Mouse (Mus musculus): ENCODE results near the gene Gstt1. TPM values are rescaled to one million over a fixed set of nuclear protein-coding genes. Genes with fewer than 3 reads are reported as not detected.

Gene Gstt1
- polyA plus RNA-seq, 1 experiment from 2014 or later = 9.8 TPM

GRCm38 (mm10) chr10:75833456-75834080 is 35.2 kb upstream of the Gstt1 start:
- peaks cover 37% of the 10 kb centered on the region for H3K4me1 ChIP-seq (replicated peaks)
- H3K36me3 ChIP-seq = no peaks in the 10 kb centered on the region
- peaks cover 24% of the 10 kb centered on the region for H3K27me3 ChIP-seq
- peak overlapping the region; percentile 42 for H3K4me3 ChIP-seq (replicated peaks)
- peak overlapping the region; percentile 69 for H3K4me2 ChIP-seq
- no peaks in the 10 kb centered on the region for H3K9me3 ChIP-seq
- H3K27ac ChIP-seq = no peak overlapping the region
- 18% methylated on average over 21 of the region's 21 CpGs for WGBS
- H3K9ac ChIP-seq (replicated peaks) = 0 out of 2 replicates have a peak overlapping the region, but pooled peaks have one; percentile 8
- ATAC-seq (ENCODE audit: insufficient number of reproducible peaks, insufficient read depth, low FRiP score, low TSS enrichment, low read depth) = no peak

GRCm38 (mm10) chr10:75832272-75832895 is 34.0 kb upstream of the Gstt1 start:
- Histone ChIP-seq H3K9ac (replicated peaks) (no peak overlapping the region), H3K36me3 (no peaks in the 10 kb centered on the region), H3K4me2 (no peak overlapping the region), H3K27me3 (peaks cover 24% of the 10 kb centered on the region), H3K27ac (no peak overlapping the region), H3K9me3 (no peaks in the 10 kb centered on the region), H3K4me1 (replicated peaks) (peaks cover 30% of the 10 kb centered on the region), H3K4me3 (replicated peaks) (no peak overlapping the region)
- 64% methylated on average over 13 of the region's 13 CpGs for WGBS
- no peak for ATAC-seq (ENCODE audit: insufficient number of reproducible peaks, insufficient read depth, low FRiP score, low TSS enrichment, low read depth)

DNA sequence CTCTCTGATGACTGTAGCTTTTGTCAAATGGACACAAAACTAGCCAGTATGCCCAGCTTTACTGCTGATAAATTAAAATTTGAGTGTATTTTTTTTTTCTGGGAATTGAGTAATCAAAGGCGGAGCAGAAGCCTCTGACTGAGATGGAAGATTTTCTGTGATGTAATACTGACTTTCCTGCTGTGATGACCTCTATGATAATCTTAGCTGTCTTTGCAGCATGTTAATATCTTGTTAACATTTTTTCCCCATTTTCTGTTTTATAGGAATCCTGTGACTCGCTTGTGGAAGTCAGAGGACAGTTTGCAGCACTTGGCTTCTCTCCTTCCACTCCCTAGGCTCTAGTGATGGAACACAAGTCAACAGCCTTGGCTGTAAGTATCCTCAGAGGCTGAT is 31.9 kb upstream of the Gstt1 start:
- no peaks in the 10 kb centered on the region for H3K9me3 ChIP-seq
- ATAC-seq (ENCODE audit: insufficient number of reproducible peaks, insufficient read depth, low FRiP score, low TSS enrichment, low read depth) = no peak
- no peak overlapping the region for H3K4me2 ChIP-seq
- peaks cover 15% of the 10 kb centered on the region for H3K4me1 ChIP-seq (replicated peaks)
- 82% methylated on average over 2 of the region's 2 CpGs for WGBS
- H3K27ac ChIP-seq = no peak overlapping the region
- no peaks in the 10 kb centered on the region for H3K36me3 ChIP-seq
- H3K4me3 ChIP-seq (replicated peaks) = no peak overlapping the region
- H3K9ac ChIP-seq (replicated peaks) = no peak overlapping the region
- H3K27me3 ChIP-seq = peaks cover 24% of the 10 kb centered on the region

- Histone ChIP-seq H3K27me3 (peaks cover 24% of the 10 kb centered on the region), H3K4me1 (replicated peaks) (peaks cover 12% of the 10 kb centered on the region; the same call in 1 of the 2 replicates), H3K4me3 (replicated peaks) (no peak overlapping the region), H3K4me2 (no peak overlapping the region), H3K27ac (no peak overlapping the region), H3K36me3 (no peaks in the 10 kb centered on the region), H3K9me3 (no peaks in the 10 kb centered on the region), H3K9ac (replicated peaks) (no peak overlapping the region)
- WGBS = 65% methylated on average over 2 of the region's 2 CpGs
- no peak for ATAC-seq (ENCODE audit: insufficient number of reproducible peaks, insufficient read depth, low FRiP score, low TSS enrichment, low read depth)
Observed at GRCm38 (mm10) chr10:75829529-75830274, 31.3 kb upstream of the Gstt1 start.

DNA sequence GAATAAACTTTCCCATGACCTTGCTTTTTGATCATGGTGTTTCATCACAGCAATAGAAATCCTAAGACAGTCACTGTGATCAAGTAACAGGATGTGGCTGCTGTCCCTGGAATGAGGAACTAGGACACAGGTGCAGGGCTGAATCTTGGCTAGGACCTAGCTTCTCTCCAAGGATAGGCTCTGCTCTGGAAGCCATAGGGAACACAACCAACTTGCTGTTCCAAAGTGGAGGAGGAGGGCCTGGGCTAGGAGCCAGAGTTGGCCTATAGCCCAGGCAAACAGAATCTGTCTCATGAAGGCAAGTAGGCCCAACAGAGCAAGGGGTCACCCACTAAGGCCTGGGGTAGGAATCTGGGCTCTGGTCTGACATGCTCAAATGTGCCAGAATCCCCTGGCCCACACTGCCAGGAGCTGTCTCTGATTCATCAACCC is 30.1 kb upstream of the Gstt1 start:
- peaks cover 3% of the 10 kb centered on the region; the same call in 1 of the 2 replicates for H3K4me1 ChIP-seq (replicated peaks)
- no peak overlapping the region for H3K27ac ChIP-seq
- no peaks in the 10 kb centered on the region for H3K9me3 ChIP-seq
- H3K4me3 ChIP-seq (replicated peaks) = no peak overlapping the region
- no peak overlapping the region for H3K9ac ChIP-seq (replicated peaks)
- H3K4me2 ChIP-seq = no peak overlapping the region
- H3K36me3 ChIP-seq = no peaks in the 10 kb centered on the region
- no peak for ATAC-seq (ENCODE audit: insufficient number of reproducible peaks, insufficient read depth, low FRiP score, low TSS enrichment, low read depth)
- peaks cover 13% of the 10 kb centered on the region for H3K27me3 ChIP-seq

DNA sequence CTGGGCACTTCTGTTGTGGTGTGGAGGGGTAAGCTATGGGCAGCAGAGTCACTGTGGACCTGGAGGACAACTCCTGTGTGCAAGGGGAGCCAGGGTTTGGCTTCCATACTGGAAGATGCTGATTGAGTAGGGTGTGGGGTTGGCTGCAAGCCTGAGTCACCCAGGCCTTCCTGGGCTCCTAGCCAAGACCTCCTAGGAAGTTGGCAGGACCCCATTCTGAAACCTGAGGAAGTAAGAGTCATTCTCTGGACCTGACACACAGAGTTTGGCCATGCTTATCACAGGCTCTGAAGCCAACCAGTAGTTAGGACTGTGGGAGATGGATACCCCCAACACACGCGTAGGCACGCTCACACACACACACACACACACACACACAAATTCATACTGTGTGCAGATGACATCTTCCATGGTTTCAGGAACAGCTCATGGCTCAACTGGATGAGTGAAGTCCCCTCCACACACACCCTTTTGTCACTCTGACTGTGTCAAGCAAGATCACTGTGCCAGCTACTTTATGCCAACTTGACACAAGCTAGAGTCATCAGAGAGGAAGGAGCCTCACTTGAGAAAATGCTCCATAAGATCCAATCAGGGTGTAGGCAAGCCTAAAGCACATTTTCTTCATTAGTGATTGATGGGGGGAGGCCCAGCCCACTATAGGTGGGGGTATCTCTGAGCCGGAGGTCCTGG is 29.4 kb upstream of the Gstt1 start:
- no peak for ATAC-seq (ENCODE audit: insufficient number of reproducible peaks, insufficient read depth, low FRiP score, low TSS enrichment, low read depth)
- H3K4me2 ChIP-seq = no peak overlapping the region
- H3K4me3 ChIP-seq (replicated peaks) = no peak overlapping the region
- no peaks in the 10 kb centered on the region for H3K9me3 ChIP-seq
- no peaks in the 10 kb centered on the region for H3K36me3 ChIP-seq
- H3K4me1 ChIP-seq (replicated peaks) = no peaks in the 10 kb centered on the region
- H3K9ac ChIP-seq (replicated peaks) = no peak overlapping the region
- H3K27ac ChIP-seq = no peak overlapping the region
- WGBS = 91% methylated on average over 4 of the region's 4 CpGs
- H3K27me3 ChIP-seq = peaks cover 7% of the 10 kb centered on the region

GRCm38 (mm10) chr10:75824530-75824929 is 26.1 kb upstream of the Gstt1 start:
- Histone ChIP-seq H3K4me3 (replicated peaks) (no peak overlapping the region), H3K4me2 (no peak overlapping the region), H3K9ac (replicated peaks) (no peak overlapping the region), H3K9me3 (no peaks in the 10 kb centered on the region), H3K36me3 (no peaks in the 10 kb centered on the region), H3K27ac (no peak overlapping the region), H3K4me1 (replicated peaks) (no peaks in the 10 kb centered on the region), H3K27me3 (no peaks in the 10 kb centered on the region)
- 87% methylated on average over 4 of the region's 4 CpGs for WGBS
- no peak for ATAC-seq (ENCODE audit: insufficient number of reproducible peaks, insufficient read depth, low FRiP score, low TSS enrichment, low read depth)

DNA sequence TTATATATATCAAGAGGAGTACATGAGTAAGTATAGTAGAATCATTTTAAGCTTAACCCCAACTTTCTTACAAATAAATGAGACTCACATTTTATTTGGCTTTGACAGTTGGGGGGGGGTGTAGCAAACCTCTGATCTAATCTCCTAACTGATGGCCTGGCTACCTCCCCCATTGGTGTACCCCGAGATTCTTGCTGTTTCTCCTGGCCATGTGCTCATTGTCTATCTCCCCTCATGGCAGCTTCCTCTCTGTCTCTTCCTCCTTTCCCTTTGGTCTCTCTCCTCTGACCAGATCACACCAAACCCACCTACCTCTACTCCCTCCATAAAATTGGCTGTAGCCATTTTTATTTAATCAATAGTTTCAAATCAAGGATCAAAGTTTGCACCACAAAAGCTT is 25.4 kb upstream of the Gstt1 start:
- no peak for ATAC-seq (ENCODE audit: insufficient number of reproducible peaks, insufficient read depth, low FRiP score, low TSS enrichment, low read depth)
- no peak overlapping the region for H3K4me2 ChIP-seq
- H3K4me1 ChIP-seq (replicated peaks) = no peaks in the 10 kb centered on the region
- H3K9me3 ChIP-seq = no peaks in the 10 kb centered on the region
- no peaks in the 10 kb centered on the region for H3K36me3 ChIP-seq
- no peak overlapping the region for H3K4me3 ChIP-seq (replicated peaks)
- no peak overlapping the region for H3K9ac ChIP-seq (replicated peaks)
- 92% methylated on average over 1 of the region's 1 CpGs for WGBS
- no peaks in the 10 kb centered on the region for H3K27me3 ChIP-seq
- H3K27ac ChIP-seq = no peak overlapping the region

GRCm38 (mm10) chr10:75822443-75822842 is 24.1 kb upstream of the Gstt1 start, which contains the start of gene Gstt4:
Gstt4 (minus strand) TSS chr10:75822543.
- H3K4me3 ChIP-seq (replicated peaks) = no peak within 1 kb of the TSS
- no peak within 1 kb of the TSS for H3K9ac ChIP-seq (replicated peaks)
- WGBS = 96% methylated on average over 2 of the region's 2 CpGs
- no peak within 1 kb of the TSS for H3K4me2 ChIP-seq
- no peak within 1 kb of the TSS for H3K27ac ChIP-seq
- no peak for ATAC-seq (ENCODE audit: insufficient number of reproducible peaks, insufficient read depth, low FRiP score, low TSS enrichment, low read depth)
- H3K36me3 ChIP-seq = no peaks in the 10 kb centered on the region
- H3K4me1 ChIP-seq (replicated peaks) = no peaks in the 10 kb centered on the region
- no peaks in the 10 kb centered on the region for H3K9me3 ChIP-seq
- H3K27me3 ChIP-seq = no peaks in the 10 kb centered on the region

DNA sequence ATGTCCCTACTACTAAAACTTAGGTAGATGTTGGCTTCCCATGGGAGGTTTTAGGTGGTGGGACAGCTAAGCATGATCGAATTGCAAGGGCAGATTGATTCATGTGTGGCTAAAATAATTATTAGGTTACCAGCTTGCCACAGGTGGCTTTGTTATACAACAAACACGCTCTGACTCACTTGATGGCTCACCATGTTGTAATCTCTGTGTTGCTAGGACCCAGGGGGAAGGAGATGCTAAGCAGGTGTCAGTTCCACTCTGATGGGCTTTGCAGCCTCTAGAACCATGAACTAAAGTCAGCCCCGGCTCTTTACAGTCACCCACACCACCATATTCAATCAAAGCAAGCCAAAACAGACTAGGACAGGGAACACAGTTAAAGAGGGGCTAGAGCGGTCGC is 21.5 kb upstream of the Gstt1 start:
- no peaks in the 10 kb centered on the region for H3K9me3 ChIP-seq
- no peaks in the 10 kb centered on the region for H3K27me3 ChIP-seq
- no peak overlapping the region for H3K4me3 ChIP-seq (replicated peaks)
- no peak overlapping the region for H3K27ac ChIP-seq
- no peak overlapping the region for H3K4me2 ChIP-seq
- WGBS = 82% methylated on average over 5 of the region's 5 CpGs
- no peak for ATAC-seq (ENCODE audit: insufficient number of reproducible peaks, insufficient read depth, low FRiP score, low TSS enrichment, low read depth)
- H3K36me3 ChIP-seq = no peaks in the 10 kb centered on the region
- H3K9ac ChIP-seq (replicated peaks) = no peak overlapping the region
- H3K4me1 ChIP-seq (replicated peaks) = no peaks in the 10 kb centered on the region

DNA sequence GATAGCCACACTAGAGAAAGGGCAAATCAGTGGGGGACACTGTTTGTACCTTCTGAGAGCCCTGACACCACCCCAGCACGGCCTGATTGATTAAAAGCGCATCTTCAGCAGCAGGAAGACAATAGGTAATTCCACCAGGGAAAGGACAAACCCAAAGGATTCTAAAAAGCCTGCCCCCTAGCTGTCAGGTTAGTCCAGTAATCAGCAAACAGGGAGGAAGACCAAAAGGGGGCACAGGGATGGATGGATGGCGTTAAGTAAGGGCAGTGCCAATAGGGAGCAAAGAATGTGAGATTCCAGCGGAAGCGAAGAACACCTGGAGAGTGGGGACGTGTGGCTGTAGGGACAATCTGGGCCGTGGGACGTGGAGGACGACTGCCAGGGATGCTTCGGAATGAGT is 20.3 kb upstream of the Gstt1 start:
- Histone ChIP-seq H3K4me3 (replicated peaks) (no peak overlapping the region), H3K27ac (no peak overlapping the region), H3K27me3 (no peaks in the 10 kb centered on the region), H3K9me3 (no peaks in the 10 kb centered on the region), H3K9ac (replicated peaks) (no peak overlapping the region), H3K4me1 (replicated peaks) (no peaks in the 10 kb centered on the region), H3K4me2 (no peak overlapping the region), H3K36me3 (no peaks in the 10 kb centered on the region)
- 63% methylated on average over 10 of the region's 10 CpGs for WGBS
- ATAC-seq (ENCODE audit: insufficient number of reproducible peaks, insufficient read depth, low FRiP score, low TSS enrichment, low read depth) = no peak
